Mouse (Mus musculus): ENCODE results near the gene Fam181a.

Gene Fam181a

DNA sequence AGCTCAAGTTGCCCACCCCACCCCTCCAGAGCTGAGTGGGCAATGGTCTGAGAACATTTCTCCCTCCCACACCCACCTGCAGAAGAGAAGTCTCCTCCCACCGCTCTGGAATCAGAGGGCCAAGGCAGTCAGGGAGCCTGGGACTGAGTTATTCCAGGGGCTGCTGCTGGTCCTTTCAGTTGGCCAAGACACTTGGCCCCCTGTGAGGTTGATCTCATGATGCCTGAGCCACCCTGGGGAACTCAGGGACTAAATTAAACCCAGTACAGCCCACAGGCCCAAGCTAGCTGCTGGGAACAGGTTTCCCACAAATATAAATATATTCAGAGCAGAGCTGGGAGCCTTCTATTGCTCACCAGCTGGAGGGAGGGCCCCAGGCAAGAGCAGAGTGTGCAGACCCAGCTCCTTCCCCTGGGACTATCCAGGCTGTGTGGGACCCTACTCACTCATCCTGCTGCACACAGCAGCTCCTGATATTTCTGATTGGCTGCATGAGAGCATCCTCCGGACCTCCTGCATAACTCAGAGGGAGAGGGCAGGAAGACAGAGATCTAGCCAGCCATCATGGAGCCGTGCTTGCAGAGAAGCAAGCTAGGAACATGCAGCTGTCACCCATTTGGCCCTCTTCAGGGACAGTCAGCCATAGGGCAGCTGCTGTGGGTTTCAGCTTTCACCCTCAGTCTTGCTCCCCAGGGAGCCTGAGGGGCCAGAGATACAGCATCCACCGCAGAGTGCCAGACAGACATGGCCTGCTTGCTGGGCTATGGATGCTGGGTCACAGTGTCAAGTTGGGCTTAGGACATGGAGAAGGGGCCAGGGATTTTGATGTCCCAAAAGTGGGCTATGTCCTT, 48.4 kb downstream of the Fam181a start:
- no peak for DNase-seq

DNA sequence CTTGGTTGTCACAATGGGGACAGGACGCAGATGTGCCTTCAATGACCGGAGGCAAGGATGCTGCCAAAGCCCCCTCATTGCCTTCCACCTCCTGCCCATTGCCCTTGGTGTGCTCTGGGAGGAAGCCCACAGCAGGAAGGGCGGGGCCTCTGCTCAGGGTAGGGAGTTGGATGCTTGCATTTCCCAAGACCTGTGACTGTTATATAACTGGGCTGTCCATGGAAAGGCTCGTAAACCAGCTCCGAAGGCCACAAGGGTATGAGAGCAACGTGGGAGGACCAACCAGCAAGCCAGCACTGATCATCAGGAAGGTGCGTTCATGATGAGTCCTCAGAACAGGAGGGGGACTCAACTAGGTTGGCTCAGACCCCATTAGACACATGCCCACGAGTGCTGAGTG, 50.0 kb downstream of the Fam181a start:
- no peak for DNase-seq

DNA sequence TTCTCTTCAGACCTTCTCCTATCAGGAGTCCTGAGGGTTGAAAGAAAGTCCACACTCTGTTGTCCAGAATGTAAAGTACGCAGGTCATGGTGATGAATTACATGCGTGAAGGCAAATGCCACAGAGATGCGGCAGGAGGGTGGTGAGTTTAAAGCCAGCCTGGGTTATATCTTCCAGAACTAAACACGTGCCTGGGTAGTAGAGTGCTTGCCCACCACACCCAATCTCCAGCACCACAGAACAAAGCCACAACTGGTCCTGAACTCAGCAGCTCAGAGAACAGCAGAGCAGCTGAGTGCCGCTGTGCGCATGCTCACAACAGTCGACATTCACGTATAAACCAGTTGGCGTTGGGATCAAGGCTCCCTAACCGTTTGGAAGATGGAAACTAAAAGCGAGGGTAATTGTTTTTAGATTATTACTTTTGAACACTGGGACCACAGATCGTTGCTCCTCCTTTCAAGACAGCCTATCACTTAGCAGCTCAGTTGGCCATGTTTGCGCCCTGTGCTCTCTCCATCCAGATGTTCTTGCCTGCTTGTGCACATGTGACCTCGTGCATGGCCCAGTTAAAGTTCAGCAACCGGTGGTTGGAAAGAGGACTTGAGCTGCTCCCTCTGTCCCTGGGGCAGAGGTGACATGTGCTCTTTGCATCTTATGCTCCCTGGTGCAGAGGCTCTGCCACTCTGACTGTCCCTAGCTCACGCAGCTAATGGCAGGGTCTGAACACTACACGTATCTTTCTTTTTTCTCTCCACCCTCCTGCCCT, 50.9 kb downstream of the Fam181a start:
- DNase-seq = no peak

DNA sequence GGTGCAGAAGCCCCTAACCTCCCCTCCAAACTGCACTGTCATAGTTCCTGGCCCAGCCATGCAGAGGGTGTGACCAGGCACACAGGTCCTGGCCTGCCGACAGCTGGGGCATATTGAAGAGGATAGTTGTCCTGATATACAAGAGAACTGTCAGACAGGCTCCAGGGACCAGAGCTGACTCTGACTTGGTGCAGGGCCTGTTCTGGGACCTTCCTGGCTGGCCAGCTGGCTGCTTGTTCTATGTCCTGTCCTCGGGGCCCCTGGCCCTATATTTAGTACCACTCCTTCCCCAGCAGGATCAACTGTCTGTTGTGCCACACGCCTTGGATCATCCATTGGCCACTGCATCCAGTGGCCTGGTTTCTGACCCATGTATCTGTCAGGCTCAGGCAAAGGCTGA, 51.6 kb downstream of the Fam181a start:
- DNase-seq = no peak
